Mouse (Mus musculus) megakaryocyte, embryonic 14.5 days (primary cell): ENCODE data around the gene Ccar1.

Experiments
- FLI1 ChIP-seq: IDR thresholded peaks from 2 replicates; pipeline ENCODE4 v1.6.1; 2012; ENCODE audit warnings: low read length, inconsistent platforms, mixed read lengths
- GATA1 ChIP-seq: IDR thresholded peaks from 3 replicates; pipeline ENCODE4 v1.6.1; 2012; ENCODE audit warnings: mixed read lengths, low read length, inconsistent platforms, borderline replicate concordance

DNA sequence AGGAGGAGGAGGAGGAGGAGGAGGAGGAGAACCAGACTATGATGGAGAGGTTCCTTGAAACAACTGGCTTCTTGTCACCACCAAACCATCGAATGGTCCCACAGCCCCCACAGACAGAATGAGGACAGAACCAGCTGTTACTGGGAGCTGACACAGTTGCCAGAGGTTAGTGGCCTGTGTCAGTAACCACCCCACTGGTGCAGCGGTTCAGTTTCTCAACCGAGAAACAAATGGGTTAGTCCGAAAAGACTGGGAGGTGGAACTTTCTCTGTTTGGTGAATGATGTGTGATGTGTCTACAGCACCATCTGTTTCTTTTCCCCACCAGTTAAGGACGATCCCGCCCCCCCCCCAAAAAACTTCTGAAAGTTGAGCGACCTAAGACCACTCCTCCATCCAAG, 67.2 kb downstream of the Ccar1 start:
- TF ChIP-seq GATA1 (no peak), FLI1 (no peak)
